Mouse (Mus musculus) forebrain, postnatal 0 days (tissue): ENCODE measurements at regions not wholly inside any gene's neighbourhood (a gene's known extent, or its start where the extent isn't known, plus 50 kb on each side); places are given as distances from the start of the nearest gene placed in this dataset.
A peak's percentile ranks its signal among the peaks of the same experiment; 100 is the strongest.

Source experiments
- ATAC-seq: fragments of 200-750 bp; cut with Nextera tagmentation; 2 replicates; pipeline ENCODE4 v1.8.0; 2017; ENCODE audit warnings: mild to moderate bottlenecking, moderate library complexity
- DNase-seq: peaks from one replicate; pipeline ENCODE4 v3.0.0-alpha.2; 2015
- H3K27ac ChIP-seq: fragments of 300-500 bp; sonication (generic); 2 replicates; pipeline ENCODE4 v1.5.1; 2014; ENCODE audit warnings: low read depth, mild to moderate bottlenecking, antibody characterized with exemption, low read length, moderate library complexity, mixed read lengths
- H3K27me3 ChIP-seq: fragments of 300-500 bp; sonication (generic); 2 replicates; pipeline ENCODE4 v1.6.1; 2014; ENCODE audit warnings: mild to moderate bottlenecking, low read length, mixed read lengths; ENCODE audit not compliant: insufficient read depth
- H3K36me3 ChIP-seq: fragments of 300-500 bp; sonication (generic); 2 replicates; pipeline ENCODE4 v1.6.1; 2014; ENCODE audit warnings: mild to moderate bottlenecking, moderate library complexity; ENCODE audit not compliant: insufficient read depth
- H3K4me1 ChIP-seq: fragments of 300-500 bp; sonication (generic); 2 replicates; pipeline ENCODE4 v1.6.1; 2014; ENCODE audit warnings: antibody characterized with exemption; ENCODE audit not compliant: insufficient read depth
- H3K4me2 ChIP-seq: fragments of 300-500 bp; sonication (generic); 2 replicates; pipeline ENCODE4 v1.6.1; 2014; ENCODE audit warnings: low read depth, mild to moderate bottlenecking, moderate library complexity
- H3K4me3 ChIP-seq: fragments of 300-500 bp; sonication (generic); 2 replicates; pipeline ENCODE4 v1.5.1; 2014; ENCODE audit warnings: low read depth, low read length, mixed read lengths
- H3K9ac ChIP-seq: fragments of 300-500 bp; sonication (generic); 2 replicates; pipeline ENCODE4 v1.6.1; 2014; ENCODE audit warnings: mild to moderate bottlenecking
- H3K9me3 ChIP-seq: fragments of 300-500 bp; sonication (generic); 2 replicates; pipeline ENCODE4 v1.6.1; 2016; ENCODE audit warnings: low read length
- CTCF ChIP-seq: sonication (generic); IDR thresholded peaks from 2 replicates; pipeline ENCODE4 v1.5.1; 2016; ENCODE audit warnings: antibody characterized with exemption, control low read depth, low read depth
- WGBS: fragments of 180-500 bp; shearing (Covaris S2); extraction: QIAGEN DNeasy Blood & Tissue Kit; methylation state at CpG from one replicate; pipeline ENCODE4 v1.1.7; 2014; 5-methylcytosine and 5-hydroxymethylcytosine counted together

GRCm38 (mm10) chr10:66921776-66922175 lies 174.1 kb upstream of the Jmjd1c start:
- Histone ChIP-seq H3K4me2 (peak overlapping the region; percentile 43; the same call in 1 of the 2 replicates), H3K9me3 (no peaks in the 10 kb centered on the region), H3K9ac (no peak overlapping the region), H3K27ac (peak overlapping the region; percentile 93), H3K36me3 (no peaks in the 10 kb centered on the region), H3K27me3 (no peaks in the 10 kb centered on the region), H3K4me1 (peaks cover 32% of the 10 kb centered on the region), H3K4me3 (no peak overlapping the region)
- WGBS, result 18% methylated on average over 6 of the region's 6 CpGs
- ATAC-seq, result peak; percentile 3; the same call in 1 of the 2 replicates
- no peak for TF ChIP-seq CTCF
- DNase-seq, result no peak

- no peak overlapping the region for H3K9ac ChIP-seq
- 61% methylated on average over 6 of the region's 6 CpGs for WGBS
- H3K9me3 ChIP-seq, result no peaks in the 10 kb centered on the region
- no peak for DNase-seq
- H3K27me3 ChIP-seq, result no peaks in the 10 kb centered on the region
- no peaks in the 10 kb centered on the region for H3K36me3 ChIP-seq
- TF ChIP-seq CTCF, result no peak
- no peak for ATAC-seq
- H3K4me1 ChIP-seq, result peaks cover 32% of the 10 kb centered on the region
- H3K4me3 ChIP-seq, result no peak overlapping the region
- peak overlapping the region; percentile 93 for H3K27ac ChIP-seq
- no peak overlapping the region for H3K4me2 ChIP-seq
These were observed 173.6 kb upstream of the Jmjd1c start for GRCm38 (mm10) chr10:66922314-66922713.

DNA sequence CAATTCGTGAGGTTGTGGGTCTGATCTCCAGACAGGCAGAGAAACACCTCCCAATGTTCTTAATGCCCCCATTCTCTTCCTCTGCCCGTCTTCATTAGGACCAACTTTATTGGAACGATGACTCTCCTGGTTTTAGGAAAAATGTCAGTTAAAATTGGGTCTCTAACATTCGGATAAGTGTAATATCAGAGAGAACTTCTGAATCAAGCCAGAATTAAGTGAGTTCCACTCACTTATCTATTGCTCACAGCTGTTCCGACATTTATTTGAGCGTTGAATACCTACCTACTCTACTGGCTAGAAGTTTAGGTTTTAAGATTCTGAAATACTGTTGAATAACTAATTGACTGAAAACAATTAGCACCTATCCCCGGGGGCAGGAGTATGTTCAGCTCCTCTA lies 172.0 kb upstream of the Jmjd1c start:
- TF ChIP-seq CTCF, result no peak
- Histone ChIP-seq H3K27me3 (no peaks in the 10 kb centered on the region), H3K4me3 (no peak overlapping the region), H3K9ac (no peak overlapping the region), H3K4me2 (no peak overlapping the region), H3K27ac (no peak overlapping the region), H3K9me3 (no peaks in the 10 kb centered on the region), H3K36me3 (no peaks in the 10 kb centered on the region), H3K4me1 (peaks cover 32% of the 10 kb centered on the region)
- 72% methylated on average over 7 of the region's 7 CpGs for whole genome bisulfite sequencing
- DNase-seq (no peak), ATAC-seq (no peak)

- DNase-seq, result no peak
- Histone ChIP-seq H3K36me3 (no peaks in the 10 kb centered on the region), H3K4me3 (no peak overlapping the region), H3K4me1 (peaks cover 28% of the 10 kb centered on the region), H3K4me2 (no peak overlapping the region), H3K9me3 (no peaks in the 10 kb centered on the region), H3K27me3 (no peaks in the 10 kb centered on the region), H3K27ac (no peak overlapping the region), H3K9ac (no peak overlapping the region)
- no peak for ATAC-seq
- TF ChIP-seq CTCF, result no peak
- 55% methylated on average over 16 of the region's 16 CpGs for WGBS
These were observed 171.5 kb upstream of the Jmjd1c start for GRCm38 (mm10) chr10:66924418-66924817.

GRCm38 (mm10) chr10:66925553-66926127 lies 170.3 kb upstream of the Jmjd1c start:
- ATAC-seq (no peak), DNase-seq (no peak)
- no peak for TF ChIP-seq CTCF

GRCm38 (mm10) chr10:66927651-66928050 lies 168.3 kb upstream of the Jmjd1c start:
- H3K4me3 ChIP-seq, result no peak overlapping the region
- no peak overlapping the region for H3K4me2 ChIP-seq
- no peak overlapping the region for H3K9ac ChIP-seq
- no peak for ATAC-seq
- no peak overlapping the region for H3K27ac ChIP-seq
- H3K36me3 ChIP-seq, result no peaks in the 10 kb centered on the region
- H3K4me1 ChIP-seq, result 0 out of 2 replicates have a peak, but pooled peaks cover 3% of the 10 kb centered on the region
- no peaks in the 10 kb centered on the region for H3K27me3 ChIP-seq
- WGBS, result 89% methylated on average over 2 of the region's 2 CpGs
- DNase-seq, result no peak
- no peaks in the 10 kb centered on the region for H3K9me3 ChIP-seq
- TF ChIP-seq CTCF, result no peak

More at GRCm38 (mm10) chr10:66925553-66926127, 170.3 kb upstream of the Jmjd1c start:
- Histone ChIP-seq H3K4me2 (no peak overlapping the region), H3K9me3 (no peaks in the 10 kb centered on the region), H3K4me3 (no peak overlapping the region), H3K4me1 (peaks cover 21% of the 10 kb centered on the region), H3K27me3 (no peaks in the 10 kb centered on the region), H3K27ac (no peak overlapping the region), H3K36me3 (no peaks in the 10 kb centered on the region), H3K9ac (no peak overlapping the region)
- WGBS, result 54% methylated on average over 6 of the region's 6 CpGs

GRCm38 (mm10) chr10:66928211-66928990 lies 167.5 kb upstream of the Jmjd1c start:
- H3K27me3 ChIP-seq, result no peaks in the 10 kb centered on the region
- no peaks in the 10 kb centered on the region for H3K4me1 ChIP-seq
- no peak for TF ChIP-seq CTCF
- 79% methylated on average over 6 of the region's 6 CpGs for WGBS
- DNase-seq (no peak), ATAC-seq (peak; percentile 25; the same call in 1 of the 2 replicates)
- H3K27ac ChIP-seq, result no peak overlapping the region
- H3K4me3 ChIP-seq, result no peak overlapping the region
- no peak overlapping the region for H3K9ac ChIP-seq
- H3K36me3 ChIP-seq, result no peaks in the 10 kb centered on the region
- no peak overlapping the region for H3K4me2 ChIP-seq
- H3K9me3 ChIP-seq, result no peaks in the 10 kb centered on the region
